Mouse (Mus musculus): ENCODE measurements around the gene Pbx4. TPM values are rescaled to one million over a fixed set of nuclear protein-coding genes. Genes with fewer than 3 reads are reported as not detected.
A peak's percentile ranks its signal among the peaks of the same experiment; 100 is the strongest.

Gene Pbx4
- polyA plus RNA-seq, 1 experiment from 2014 or later: 62.1 TPM

GRCm38 (mm10) chr8:69895772-69896451 is 63.6 kb downstream of the Pbx4 start:
- Histone ChIP-seq H3K4me1 (peaks cover 32% of the 10 kb centered on the region), H3K4me2 (no peak overlapping the region), H3K9ac (no peak overlapping the region), H3K9me3 (no peaks in the 10 kb centered on the region), H3K27me3 (replicated peaks) (no peaks in the 10 kb centered on the region), H3K4me3 (no peak overlapping the region), H3K27ac (no peak overlapping the region), H3K36me3 (replicated peaks) (no peaks in the 10 kb centered on the region)
- no peak for ATAC-seq (replicated peaks)
- 68% methylated on average over 4 of the region's 4 CpGs for WGBS

- WGBS: 88% methylated on average over 6 of the region's 6 CpGs
- no peak overlapping the region for H3K4me3 ChIP-seq
- no peak overlapping the region for H3K9ac ChIP-seq
- peaks cover 44% of the 10 kb centered on the region for H3K4me1 ChIP-seq
- H3K27me3 ChIP-seq (replicated peaks): no peaks in the 10 kb centered on the region
- H3K27ac ChIP-seq: no peak overlapping the region
- ATAC-seq (replicated peaks): no peak
- H3K9me3 ChIP-seq: no peaks in the 10 kb centered on the region
- no peaks in the 10 kb centered on the region for H3K36me3 ChIP-seq (replicated peaks)
- H3K4me2 ChIP-seq: no peak overlapping the region
Measured at GRCm38 (mm10) chr8:69897857-69898256, 65.6 kb downstream of the Pbx4 start.

GRCm38 (mm10) chr8:69899876-69900275 is 67.6 kb downstream of the Pbx4 start:
- Histone ChIP-seq H3K4me3 (no peak overlapping the region), H3K27me3 (replicated peaks) (no peaks in the 10 kb centered on the region), H3K9ac (no peak overlapping the region), H3K9me3 (no peaks in the 10 kb centered on the region), H3K4me2 (peak overlapping the region; percentile 99; the same call in 1 of the 2 replicates), H3K27ac (no peak overlapping the region), H3K36me3 (replicated peaks) (no peaks in the 10 kb centered on the region), H3K4me1 (peaks cover 53% of the 10 kb centered on the region)
- ATAC-seq (replicated peaks): no peak
- 100% methylated on average over 2 of the region's 2 CpGs for WGBS

- Histone ChIP-seq H3K4me2 (peak overlapping the region; percentile 99), H3K4me3 (peak overlapping the region; percentile 86), H3K9me3 (no peaks in the 10 kb centered on the region), H3K9ac (peak overlapping the region; percentile 73), H3K4me1 (peaks cover 50% of the 10 kb centered on the region), H3K36me3 (replicated peaks) (no peaks in the 10 kb centered on the region), H3K27ac (peak overlapping the region; percentile 89), H3K27me3 (replicated peaks) (no peaks in the 10 kb centered on the region)
- ATAC-seq (replicated peaks): 0 out of 2 replicates have a peak, but pooled peaks have one; percentile 3
- whole genome bisulfite sequencing: 16% methylated on average over 12 of the region's 12 CpGs
Measured at GRCm38 (mm10) chr8:69900895-69901451, 68.7 kb downstream of the Pbx4 start.

DNA sequence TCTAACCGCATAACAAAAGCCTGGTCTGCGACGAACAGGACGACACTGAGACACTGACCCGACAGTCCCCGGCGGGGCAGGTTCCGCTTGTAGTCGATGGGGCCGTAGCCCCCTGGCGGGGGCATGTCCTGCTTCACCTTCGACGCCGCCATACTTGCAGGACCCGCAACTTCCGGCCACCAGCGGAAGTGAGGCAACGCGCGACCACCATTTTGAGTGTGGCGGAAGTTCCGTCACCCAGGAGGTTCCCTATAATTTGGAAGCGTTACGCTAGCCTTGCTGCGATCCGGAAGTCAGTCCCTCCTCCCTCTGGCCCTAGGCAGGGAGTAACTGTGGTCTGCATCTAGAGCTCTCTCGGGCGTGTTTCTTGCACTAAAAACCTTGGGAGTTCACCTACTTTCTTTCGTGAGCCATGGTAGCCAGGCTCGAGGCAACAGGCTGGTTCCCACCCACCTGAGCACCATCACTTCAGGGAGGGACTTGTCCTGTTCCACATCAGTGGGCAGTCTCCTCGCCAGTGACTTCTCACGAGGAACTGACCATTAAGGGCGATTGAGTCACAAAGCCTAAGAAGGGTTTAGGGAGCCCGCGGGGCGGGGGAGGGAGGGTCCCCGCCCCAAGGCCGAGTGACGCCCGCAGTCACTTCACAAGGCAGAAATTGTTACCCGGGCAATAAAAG is 69.3 kb downstream of the Pbx4 start:
- H3K9ac ChIP-seq: peak overlapping the region; percentile 73
- 3% methylated on average over 41 of the region's 41 CpGs for WGBS

DNA sequence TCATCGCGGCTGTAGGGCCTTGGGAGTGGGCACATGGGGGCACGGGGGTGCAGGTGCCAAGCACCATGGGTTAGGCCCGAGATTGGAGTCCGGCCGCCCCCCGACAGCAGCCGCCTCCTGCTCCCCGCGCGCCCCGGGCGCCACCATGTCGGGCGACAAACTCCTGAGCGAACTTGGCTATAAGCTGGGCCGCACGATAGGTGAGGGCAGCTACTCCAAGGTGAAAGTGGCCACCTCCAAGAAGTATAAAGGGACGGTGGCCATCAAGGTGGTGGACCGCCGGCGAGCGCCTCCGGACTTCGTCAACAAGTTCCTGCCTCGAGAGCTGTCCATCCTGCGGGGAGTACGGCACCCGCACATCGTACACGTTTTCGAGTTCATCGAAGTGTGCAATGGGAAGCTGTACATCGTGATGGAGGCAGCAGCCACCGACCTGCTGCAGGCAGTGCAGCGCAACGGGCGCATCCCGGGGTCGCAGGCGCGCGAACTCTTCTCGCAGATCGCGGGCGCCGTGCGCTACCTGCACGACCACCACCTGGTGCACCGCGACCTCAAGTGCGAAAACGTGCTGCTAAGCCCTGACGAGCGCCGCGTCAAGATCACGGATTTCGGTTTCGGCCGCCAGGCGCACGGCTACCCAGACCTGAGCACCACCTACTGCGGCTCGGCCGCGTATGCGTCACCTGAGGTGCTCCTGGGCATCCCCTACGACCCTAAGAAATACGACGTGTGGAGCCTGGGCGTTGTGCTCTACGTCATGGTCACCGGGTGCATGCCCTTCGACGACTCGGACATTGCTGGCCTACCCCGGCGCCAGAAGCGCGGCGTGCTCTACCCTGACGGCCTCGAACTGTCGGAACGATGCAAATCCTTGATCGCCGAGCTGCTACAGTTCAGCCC is 70.1 kb downstream of the Pbx4 start, which contains the start of the genes Tssk6, Ndufa13 and Yjefn3:
Tssk6 (plus strand) TSS at position 22 of the 900 bp plus-strand sequence.
Ndufa13 (minus strand) TSS at position 396 of the 900 bp plus-strand sequence.
Yjefn3 (minus strand) TSS at position 550 of the 900 bp plus-strand sequence.
- Histone ChIP-seq H3K27ac (peak within 1 kb of the TSS; percentile 89), H3K36me3 (replicated peaks) (no peaks in the 10 kb centered on the region), H3K4me2 (peak within 1 kb of the TSS; percentile 99), H3K4me1 (peaks cover 46% of the 10 kb centered on the region), H3K9me3 (no peaks in the 10 kb centered on the region), H3K4me3 (peak within 1 kb of the TSS; percentile 86), H3K27me3 (replicated peaks) (no peaks in the 10 kb centered on the region), H3K9ac (peak within 1 kb of the TSS; percentile 73)
- 5% methylated on average over 89 of the region's 89 CpGs for WGBS
- peak; percentile 57 for ATAC-seq (replicated peaks)

More for the DNA sequence above, 69.3 kb downstream of the Pbx4 start:
- peak overlapping the region; percentile 99 for H3K4me2 ChIP-seq
- H3K36me3 ChIP-seq (replicated peaks): no peaks in the 10 kb centered on the region
- peaks cover 50% of the 10 kb centered on the region for H3K4me1 ChIP-seq
- peak overlapping the region; percentile 89 for H3K27ac ChIP-seq
- H3K9me3 ChIP-seq: no peaks in the 10 kb centered on the region
- H3K27me3 ChIP-seq (replicated peaks): no peaks in the 10 kb centered on the region
- peak; percentile 72 for ATAC-seq (replicated peaks)
- H3K4me3 ChIP-seq: peak overlapping the region; percentile 86

GRCm38 (mm10) chr8:69903063-69903542 is 70.8 kb downstream of the Pbx4 start:
- peak overlapping the region; percentile 99 for H3K4me2 ChIP-seq
- no peaks in the 10 kb centered on the region for H3K9me3 ChIP-seq
- peak overlapping the region; percentile 64 for H3K9ac ChIP-seq
- WGBS: under 1% methylated on average over 43 of the region's 45 CpGs
- H3K27me3 ChIP-seq (replicated peaks): no peaks in the 10 kb centered on the region
- peak overlapping the region; percentile 89 for H3K27ac ChIP-seq
- peak; percentile 89 for ATAC-seq (replicated peaks)
- peak overlapping the region; percentile 86 for H3K4me3 ChIP-seq
- H3K36me3 ChIP-seq (replicated peaks): no peaks in the 10 kb centered on the region
- H3K4me1 ChIP-seq: peaks cover 39% of the 10 kb centered on the region

DNA sequence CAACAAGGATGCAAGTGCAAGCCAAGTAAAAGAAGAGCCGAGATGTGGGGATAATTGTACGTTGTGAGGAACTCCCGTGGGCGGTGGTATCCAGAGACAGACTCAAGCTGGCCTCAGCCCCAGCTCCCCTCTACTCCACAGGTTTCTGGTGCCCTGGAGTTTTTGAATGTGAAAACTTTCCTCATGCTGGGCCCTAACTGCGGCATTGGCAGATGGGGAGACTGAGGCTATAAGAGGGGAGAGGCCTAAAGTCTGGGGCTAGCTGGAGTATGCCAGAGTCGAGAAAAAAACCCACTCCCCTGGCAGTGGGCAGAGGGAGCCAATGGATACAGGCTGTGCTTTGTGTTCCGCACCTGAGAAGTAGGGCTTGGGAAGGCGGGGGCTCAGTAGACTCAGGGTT is 71.8 kb downstream of the Pbx4 start:
- H3K9me3 ChIP-seq: no peaks in the 10 kb centered on the region
- H3K4me1 ChIP-seq: peaks cover 38% of the 10 kb centered on the region
- peak overlapping the region; percentile 99; the same call in 1 of the 2 replicates for H3K4me2 ChIP-seq
- no peak overlapping the region for H3K27ac ChIP-seq
- H3K36me3 ChIP-seq (replicated peaks): no peaks in the 10 kb centered on the region
- 83% methylated on average over 8 of the region's 8 CpGs for WGBS
- ATAC-seq (replicated peaks): no peak
- no peaks in the 10 kb centered on the region for H3K27me3 ChIP-seq (replicated peaks)
- H3K4me3 ChIP-seq: no peak overlapping the region; the same call in 1 of the 2 replicates
- H3K9ac ChIP-seq: no peak overlapping the region

DNA sequence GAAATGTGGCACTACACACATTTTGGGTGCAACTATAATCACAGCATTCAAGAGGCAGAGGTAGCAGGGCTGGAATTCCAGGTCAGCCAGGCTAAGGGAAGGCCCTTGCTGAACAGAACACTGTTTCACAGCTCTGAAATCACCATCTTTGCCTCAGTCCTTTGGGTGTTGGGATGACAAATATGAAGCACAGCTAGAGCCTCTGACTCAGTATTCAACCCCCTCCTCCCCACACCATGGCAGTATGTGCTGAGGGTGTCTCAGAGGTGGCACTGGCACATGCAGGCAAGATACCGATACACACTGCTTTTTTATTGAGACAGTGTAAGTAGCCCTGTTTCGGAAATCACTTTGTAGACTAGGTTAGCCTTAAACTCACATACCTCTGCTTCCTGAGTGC is 74.0 kb downstream of the Pbx4 start:
- Histone ChIP-seq H3K4me1 (peaks cover 21% of the 10 kb centered on the region), H3K27ac (no peak overlapping the region), H3K27me3 (replicated peaks) (no peaks in the 10 kb centered on the region), H3K36me3 (replicated peaks) (peaks cover 6% of the 10 kb centered on the region; the same call in 1 of the 2 replicates), H3K9me3 (no peaks in the 10 kb centered on the region), H3K4me3 (no peak overlapping the region), H3K4me2 (no peak overlapping the region), H3K9ac (no peak overlapping the region)
- WGBS: 97% methylated on average over 2 of the region's 2 CpGs
- ATAC-seq (replicated peaks): no peak

DNA sequence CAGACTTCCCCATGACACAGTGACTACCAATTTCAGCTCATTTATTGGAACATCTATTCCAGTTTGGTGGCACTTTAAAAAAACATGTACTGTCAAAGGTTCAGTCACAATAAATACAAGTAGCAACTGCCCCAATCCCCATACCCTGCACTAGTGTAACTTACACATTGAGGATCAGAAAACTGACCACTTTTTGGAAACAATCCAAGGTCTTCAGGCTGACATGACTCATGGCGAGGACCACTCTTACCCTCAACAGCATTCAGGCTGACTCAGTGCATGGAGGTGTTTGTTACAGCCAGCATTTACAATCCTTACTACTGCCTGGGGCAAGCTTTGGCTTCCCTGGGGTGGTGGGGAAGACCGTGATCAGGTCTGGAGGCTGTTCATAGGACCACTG is 74.8 kb downstream of the Pbx4 start:
- Histone ChIP-seq H3K36me3 (replicated peaks) (peaks cover 7% of the 10 kb centered on the region), H3K27me3 (replicated peaks) (no peaks in the 10 kb centered on the region), H3K9me3 (no peaks in the 10 kb centered on the region), H3K4me2 (no peak overlapping the region), H3K4me1 (peaks cover 17% of the 10 kb centered on the region), H3K27ac (no peak overlapping the region), H3K9ac (no peak overlapping the region), H3K4me3 (no peak overlapping the region)
- ATAC-seq (replicated peaks): no peak
- 93% methylated on average over 2 of the region's 2 CpGs for WGBS

DNA sequence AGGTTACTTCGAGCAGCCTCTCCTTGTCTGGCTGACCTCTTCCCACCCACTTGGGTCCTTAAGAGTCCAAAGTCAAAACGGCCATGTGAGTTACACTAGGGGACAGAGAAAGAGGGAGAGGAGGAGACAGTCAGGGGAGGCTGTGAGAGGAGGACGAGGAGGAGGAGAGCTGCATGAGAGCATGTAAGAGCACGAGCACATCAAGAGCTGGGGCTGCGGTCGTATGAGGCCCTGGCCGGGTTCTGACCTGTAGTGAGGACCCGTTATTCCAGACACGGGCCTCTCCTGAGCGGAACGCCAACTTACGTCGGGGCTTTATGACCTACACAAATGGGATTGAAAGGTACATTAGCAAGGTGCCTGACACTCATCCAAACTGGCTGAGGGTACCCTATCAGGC is 79.6 kb downstream of the Pbx4 start:
- 94% methylated on average over 13 of the region's 13 CpGs for WGBS
- H3K36me3 ChIP-seq (replicated peaks): peaks cover 22% of the 10 kb centered on the region
- no peak for ATAC-seq (replicated peaks)

More for the DNA sequence above, 79.6 kb downstream of the Pbx4 start:
- Histone ChIP-seq H3K27me3 (replicated peaks) (no peaks in the 10 kb centered on the region), H3K9ac (no peak overlapping the region), H3K4me3 (no peak overlapping the region), H3K4me2 (no peak overlapping the region), H3K4me1 (peaks cover 5% of the 10 kb centered on the region; the same call in 1 of the 2 replicates), H3K27ac (no peak overlapping the region), H3K9me3 (no peaks in the 10 kb centered on the region)
